Mouse (Mus musculus) forebrain, embryonic 15.5 days (tissue): Measurements from ENCODE around the gene Kcnb1. TPM values are rescaled to one million over a fixed set of nuclear protein-coding genes. Genes with fewer than 3 reads are reported as not detected.

ENCODE experiments used
- ATAC-seq: fragments of 200-750 bp; cut with Nextera tagmentation; replicated peaks from 2 replicates; pipeline ENCODE4 v1.8.0; 2017; ENCODE audit warnings: mild to moderate bottlenecking, moderate TSS enrichment, moderate library complexity
- H3K27ac ChIP-seq: fragments of 300-500 bp; sonication (generic); replicated peaks from 2 replicates; pipeline ENCODE4 v1.5.1; 2015; ENCODE audit warnings: mild to moderate bottlenecking, inconsistent platforms
- H3K27me3 ChIP-seq: fragments of 300-500 bp; sonication (generic); 2 replicates; pipeline ENCODE4 v1.6.1; 2015; ENCODE audit warnings: inconsistent platforms
- H3K36me3 ChIP-seq: fragments of 300-500 bp; sonication (generic); 2 replicates; pipeline ENCODE4 v1.6.1; 2015; ENCODE audit warnings: mild to moderate bottlenecking, inconsistent platforms
- H3K4me1 ChIP-seq: fragments of 300-500 bp; sonication (generic); 2 replicates; pipeline ENCODE4 v1.6.1; 2015; ENCODE audit warnings: inconsistent platforms
- H3K4me2 ChIP-seq: fragments of 300-500 bp; sonication (generic); replicated peaks from 2 replicates; pipeline ENCODE4 v1.6.1; 2015; ENCODE audit warnings: mild to moderate bottlenecking, inconsistent platforms
- H3K4me3 ChIP-seq: fragments of 300-500 bp; sonication (generic); 2 replicates; pipeline ENCODE4 v1.5.1; 2015; ENCODE audit warnings: mild to moderate bottlenecking, inconsistent platforms
- H3K9ac ChIP-seq: fragments of 300-500 bp; sonication (generic); replicated peaks from 2 replicates; pipeline ENCODE4 v1.6.1; 2015; ENCODE audit warnings: mild to moderate bottlenecking, inconsistent platforms
- H3K9me3 ChIP-seq: fragments of 300-500 bp; sonication (generic); 2 replicates; pipeline ENCODE4 v1.6.1; 2016; ENCODE audit warnings: inconsistent platforms
- WGBS: fragments of 180-500 bp; shearing (Covaris S2); methylation state at CpG from one replicate; pipeline ENCODE4 v1.1.7; 2015; ENCODE audit warnings: mixed read lengths; 5-methylcytosine and 5-hydroxymethylcytosine counted together
- polyA plus RNA-seq: library from polyadenylated mRNA; unstranded; fragments of >200 nt; fragmentation: Nextera tagmentation; extraction: Ambion mirVana; gene quantifications from 2 replicates; pipeline ENCODE4 v1.2.1, GENCODE M21; 2015

Kcnb1 gene
- polyA plus RNA-seq, 1 experiment from 2014 or later, result 2.4 TPM

DNA sequence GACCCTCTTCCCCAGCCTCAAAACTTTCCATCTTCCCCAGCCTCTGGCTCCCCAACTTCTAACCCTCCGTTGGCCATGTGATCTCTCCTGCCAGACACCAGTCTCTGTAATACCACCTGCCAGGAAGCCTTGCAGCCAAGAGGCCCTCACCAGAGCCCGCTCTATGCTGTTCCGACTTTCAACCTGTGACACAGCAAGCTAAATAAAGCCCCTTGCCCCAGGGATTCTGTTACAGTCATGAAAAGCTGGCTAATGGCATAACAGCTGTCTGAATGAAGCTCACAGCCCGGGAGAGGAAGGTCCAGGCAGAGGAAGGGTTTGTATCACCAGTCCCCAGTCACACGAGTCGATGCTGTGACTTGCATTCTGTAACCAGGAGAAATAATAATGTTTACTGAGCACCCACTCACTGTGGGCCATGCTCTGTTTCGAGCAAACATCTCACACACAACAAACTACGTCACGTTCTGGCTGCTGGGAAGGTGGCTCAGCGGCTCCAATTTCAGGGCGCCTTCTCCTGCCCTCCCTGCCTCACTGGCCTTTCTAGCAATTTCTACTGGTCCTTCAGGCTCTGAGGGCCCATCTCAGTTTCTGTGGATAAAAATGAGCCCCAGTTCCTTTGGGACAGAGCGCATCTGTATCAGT, 69.6 kb downstream of the Kcnb1 start:
- Histone ChIP-seq H3K36me3 (no peaks in the 10 kb centered on the region), H3K9ac (no peak overlapping the region), H3K9me3 (no peaks in the 10 kb centered on the region), H3K27ac (no peak overlapping the region), H3K27me3 (no peaks in the 10 kb centered on the region), H3K4me1 (peaks cover 16% of the 10 kb centered on the region), H3K4me3 (no peak overlapping the region), H3K4me2 (no peak overlapping the region)
- ATAC-seq, result no peak
- 69% methylated on average over 12 of the region's 12 CpGs for WGBS

DNA sequence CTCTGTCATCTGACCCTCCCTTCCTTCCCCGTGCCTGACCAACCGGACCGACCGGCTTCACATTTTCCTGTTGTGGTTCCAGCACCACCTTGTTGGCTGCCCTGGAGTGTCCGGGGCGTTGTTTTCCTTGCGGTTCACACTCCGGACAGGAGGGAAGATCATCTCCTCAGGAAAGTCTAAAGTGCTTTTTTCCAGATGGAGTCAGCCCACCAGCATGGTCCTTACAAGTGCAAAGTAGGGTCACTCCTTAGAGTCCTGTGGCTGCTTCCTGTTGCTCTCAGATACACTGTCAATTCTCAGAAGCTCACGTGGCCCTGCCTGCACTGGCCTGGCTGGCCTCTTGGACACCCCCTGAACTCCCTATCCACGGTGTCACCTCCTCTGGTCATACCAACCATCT, 71.9 kb downstream of the Kcnb1 start:
- H3K9ac ChIP-seq, result no peak overlapping the region
- H3K9me3 ChIP-seq, result no peaks in the 10 kb centered on the region
- H3K27me3 ChIP-seq, result no peaks in the 10 kb centered on the region
- 90% methylated on average over 10 of the region's 10 CpGs for WGBS
- no peak overlapping the region for H3K4me2 ChIP-seq
- H3K27ac ChIP-seq, result no peak overlapping the region
- H3K4me3 ChIP-seq, result no peak overlapping the region
- H3K4me1 ChIP-seq, result no peaks in the 10 kb centered on the region
- ATAC-seq, result no peak
- no peaks in the 10 kb centered on the region for H3K36me3 ChIP-seq

DNA sequence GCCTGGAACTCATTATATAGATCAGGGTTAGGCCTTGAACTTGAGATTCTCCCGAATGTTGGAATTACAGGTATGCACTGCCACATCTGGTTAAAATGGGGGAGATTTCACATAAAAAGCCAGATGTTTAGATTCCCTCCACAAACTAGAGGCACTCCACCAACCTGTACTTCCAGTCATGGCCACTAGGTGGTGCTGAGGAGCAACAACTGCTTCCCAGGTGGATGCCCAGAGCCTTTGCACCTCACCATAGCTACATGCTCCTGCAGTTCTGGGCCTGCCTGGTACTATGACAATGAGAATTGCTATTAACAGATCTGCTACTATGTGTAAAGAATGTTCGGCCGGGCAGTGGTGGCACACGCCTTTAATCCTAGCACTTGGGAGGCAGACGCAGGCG, 77.2 kb downstream of the Kcnb1 start:
- H3K9me3 ChIP-seq, result no peaks in the 10 kb centered on the region
- no peaks in the 10 kb centered on the region for H3K36me3 ChIP-seq
- no peaks in the 10 kb centered on the region for H3K27me3 ChIP-seq
- H3K27ac ChIP-seq, result no peak overlapping the region
- peaks cover 10% of the 10 kb centered on the region for H3K4me1 ChIP-seq
- H3K4me2 ChIP-seq, result no peak overlapping the region
- ATAC-seq, result peak; percentile 75
- WGBS, result 39% methylated on average over 6 of the region's 6 CpGs
- H3K9ac ChIP-seq, result no peak overlapping the region
- H3K4me3 ChIP-seq, result no peak overlapping the region

DNA sequence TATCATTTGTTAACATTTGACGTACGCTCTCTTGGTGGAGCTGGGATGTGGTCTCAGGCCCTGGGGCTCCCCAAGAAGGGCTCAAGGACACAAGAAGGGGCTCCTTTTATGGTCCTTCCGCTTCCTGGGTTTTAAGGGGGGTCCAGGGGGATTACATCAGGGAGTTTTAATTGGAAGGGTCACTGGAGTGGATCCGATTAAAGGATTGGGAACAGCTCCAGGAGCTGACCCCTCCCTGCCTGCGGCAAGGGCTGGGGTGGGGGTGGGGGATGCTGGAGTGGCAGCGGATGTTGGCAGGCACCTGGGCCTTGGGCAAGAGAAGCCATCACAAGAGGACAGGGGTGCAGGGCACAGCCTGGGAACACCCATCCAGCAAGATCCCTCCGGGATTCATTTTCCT, 77.7 kb downstream of the Kcnb1 start:
- H3K4me1 ChIP-seq, result peaks cover 10% of the 10 kb centered on the region
- ATAC-seq, result peak; percentile 75
- H3K4me2 ChIP-seq, result no peak overlapping the region

DNA sequence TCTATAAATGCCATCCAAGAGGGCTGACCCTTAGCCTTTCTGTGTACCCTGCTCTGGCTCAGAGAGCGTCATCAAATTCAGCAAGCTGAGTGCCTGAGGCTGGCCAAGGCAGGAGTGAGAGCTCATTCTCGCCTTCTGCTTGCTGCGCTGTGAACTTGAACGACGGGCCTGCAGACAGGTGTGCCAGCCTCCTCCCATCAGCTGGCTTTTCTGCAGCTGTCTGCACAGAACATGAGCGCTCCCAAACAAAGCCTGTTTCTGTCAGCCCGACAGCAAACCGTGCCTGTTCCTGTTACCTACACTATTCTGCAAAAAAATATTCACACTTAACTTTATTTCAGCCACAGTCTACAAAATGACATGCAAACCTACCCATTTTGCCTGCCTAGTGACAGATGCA, 80.4 kb downstream of the Kcnb1 start:
- Histone ChIP-seq H3K36me3 (0 out of 2 replicates have a peak, but pooled peaks cover 4% of the 10 kb centered on the region), H3K27ac (no peak overlapping the region), H3K9me3 (no peaks in the 10 kb centered on the region), H3K9ac (no peak overlapping the region), H3K27me3 (no peaks in the 10 kb centered on the region), H3K4me1 (peaks cover 10% of the 10 kb centered on the region), H3K4me2 (no peak overlapping the region), H3K4me3 (no peak overlapping the region)
- ATAC-seq, result no peak
- 78% methylated on average over 8 of the region's 8 CpGs for WGBS

More for the DNA sequence above, 77.7 kb downstream of the Kcnb1 start:
- Histone ChIP-seq H3K36me3 (no peaks in the 10 kb centered on the region), H3K9me3 (no peaks in the 10 kb centered on the region), H3K27me3 (no peaks in the 10 kb centered on the region), H3K27ac (no peak overlapping the region), H3K9ac (no peak overlapping the region), H3K4me3 (no peak overlapping the region)
- 7% methylated on average over 7 of the region's 7 CpGs for WGBS

DNA sequence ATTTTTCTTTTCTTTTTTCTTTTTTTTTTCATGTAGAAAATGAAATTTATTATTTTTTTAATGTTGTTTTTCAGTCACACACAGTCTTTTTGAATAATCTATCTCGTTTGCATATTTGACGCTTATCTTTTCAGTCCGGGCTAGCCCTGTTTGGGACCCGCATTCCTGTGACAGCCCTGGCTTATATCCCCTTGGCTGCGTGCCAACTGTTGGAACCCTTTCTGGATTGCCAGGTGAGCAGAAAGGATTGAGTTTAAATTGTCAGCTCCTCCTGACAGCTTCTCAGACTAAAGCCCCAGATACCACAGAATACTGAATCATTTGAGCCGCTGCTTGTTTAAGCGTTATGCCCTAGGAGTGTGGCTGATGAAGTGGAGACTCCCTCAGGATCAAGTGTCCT, 86.4 kb downstream of the Kcnb1 start:
- Histone ChIP-seq H3K9me3 (no peaks in the 10 kb centered on the region), H3K27me3 (no peaks in the 10 kb centered on the region), H3K4me1 (peaks cover 8% of the 10 kb centered on the region; the same call in 1 of the 2 replicates), H3K27ac (no peak overlapping the region), H3K4me3 (no peak overlapping the region), H3K9ac (no peak overlapping the region), H3K36me3 (0 out of 2 replicates have a peak, but pooled peaks cover 4% of the 10 kb centered on the region), H3K4me2 (no peak overlapping the region)
- WGBS, result 43% methylated on average over 7 of the region's 7 CpGs
- no peak for ATAC-seq

DNA sequence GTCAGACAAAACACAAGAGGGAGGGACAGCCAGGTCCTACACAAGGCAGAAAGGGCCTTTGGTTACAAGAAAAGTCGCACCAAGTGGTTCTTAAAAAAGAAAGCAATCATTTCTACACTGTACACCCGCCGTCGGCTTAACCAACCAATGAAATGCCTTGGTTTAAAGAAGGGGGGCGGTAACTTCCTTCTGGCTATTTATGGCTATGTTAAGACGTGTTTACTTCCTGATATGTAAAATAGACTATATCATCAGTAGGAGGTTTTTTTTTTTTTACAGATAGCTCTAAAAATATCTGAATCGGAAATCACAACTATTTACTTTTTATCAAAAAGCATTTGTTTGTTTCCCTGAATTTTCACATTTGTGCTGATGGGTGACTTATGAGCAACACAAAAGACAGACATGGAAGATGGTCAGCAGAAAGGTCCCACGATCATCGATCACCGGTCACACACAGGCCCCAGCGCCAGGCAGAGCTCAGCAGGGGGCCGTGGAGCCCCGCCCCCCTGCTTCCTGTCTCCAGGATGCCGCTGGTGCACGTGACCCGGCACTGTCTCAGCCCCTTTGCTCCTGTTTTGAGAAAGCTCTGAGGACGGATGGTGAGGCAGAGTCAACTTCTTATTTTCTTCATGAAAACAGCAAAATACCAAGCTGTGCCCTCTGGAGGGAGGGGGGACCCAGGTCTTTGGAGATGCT, 88.1 kb downstream of the Kcnb1 start:
- ATAC-seq, result no peak
- WGBS, result 85% methylated on average over 17 of the region's 17 CpGs
- H3K27me3 ChIP-seq, result no peaks in the 10 kb centered on the region
- no peaks in the 10 kb centered on the region for H3K9me3 ChIP-seq
- 0 out of 2 replicates have a peak, but pooled peaks cover 4% of the 10 kb centered on the region for H3K36me3 ChIP-seq
- peaks cover 8% of the 10 kb centered on the region; the same call in 1 of the 2 replicates for H3K4me1 ChIP-seq
- no peak overlapping the region for H3K9ac ChIP-seq
- H3K27ac ChIP-seq, result no peak overlapping the region
- no peak overlapping the region for H3K4me2 ChIP-seq
- H3K4me3 ChIP-seq, result no peak overlapping the region

DNA sequence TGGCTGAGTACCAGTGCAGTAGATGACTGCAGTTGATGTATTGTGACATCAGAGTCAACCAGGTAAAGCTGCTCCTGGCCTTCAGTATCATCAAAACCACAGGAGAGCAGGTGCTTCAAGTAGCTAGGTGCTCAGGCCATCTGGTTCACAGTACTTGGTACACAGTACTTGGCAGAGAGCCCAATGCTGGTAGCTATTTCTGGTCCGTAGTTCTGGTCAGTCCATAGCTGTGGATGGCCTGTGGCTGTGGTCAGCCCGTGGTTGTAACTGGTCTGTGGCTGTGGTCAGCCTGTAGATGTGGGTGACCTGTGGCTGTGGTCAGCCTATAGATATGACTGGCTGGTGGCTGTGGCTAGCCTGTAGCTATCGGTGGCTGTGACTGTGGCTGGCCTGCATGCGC, 95.3 kb downstream of the Kcnb1 start:
- H3K9me3 ChIP-seq, result no peaks in the 10 kb centered on the region
- H3K4me1 ChIP-seq, result no peaks in the 10 kb centered on the region
- 91% methylated on average over 4 of the region's 4 CpGs for WGBS
- H3K4me2 ChIP-seq, result no peak overlapping the region
- no peak overlapping the region for H3K9ac ChIP-seq
- H3K27me3 ChIP-seq, result no peaks in the 10 kb centered on the region
- no peak overlapping the region for H3K27ac ChIP-seq
- no peak overlapping the region for H3K4me3 ChIP-seq
- no peaks in the 10 kb centered on the region for H3K36me3 ChIP-seq
- ATAC-seq, result no peak

DNA sequence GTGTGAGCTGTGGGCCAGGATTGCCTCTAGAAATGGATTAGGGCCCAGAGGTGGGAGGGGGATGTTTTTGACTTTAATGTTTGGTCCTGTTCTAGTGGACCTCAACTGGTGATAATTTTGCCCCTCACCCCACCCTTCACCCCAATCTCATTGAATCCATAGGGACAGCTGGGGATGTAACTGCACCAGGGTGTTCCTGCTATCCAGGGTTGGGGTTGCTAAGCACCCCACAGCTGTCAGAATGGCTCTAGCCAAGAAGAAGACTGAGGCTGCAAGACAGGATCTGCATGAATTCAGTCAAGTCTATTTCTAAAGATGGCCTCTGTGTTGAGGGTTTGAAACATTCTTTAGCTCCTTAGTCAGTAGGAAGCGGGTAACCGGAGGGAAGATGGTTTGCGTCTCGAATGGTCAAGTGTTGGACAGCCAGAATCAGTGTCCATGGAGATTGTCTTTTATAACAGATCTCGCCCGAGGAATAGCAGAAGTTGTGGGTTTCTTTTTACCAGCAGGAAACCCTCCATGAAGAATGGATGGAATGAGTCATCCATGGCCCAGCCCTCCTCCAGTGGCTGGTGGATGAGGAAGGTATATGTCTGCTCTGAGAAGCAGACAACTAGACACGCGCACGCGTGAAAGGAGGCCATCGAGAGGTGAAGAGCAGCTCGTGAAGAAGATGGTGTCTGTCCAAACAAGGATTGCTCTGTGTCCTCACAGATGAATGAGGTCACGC, 96.6 kb downstream of the Kcnb1 start:
- ATAC-seq, result no peak
- Histone ChIP-seq H3K4me2 (no peak overlapping the region), H3K27me3 (no peaks in the 10 kb centered on the region), H3K4me1 (no peaks in the 10 kb centered on the region), H3K9ac (no peak overlapping the region), H3K36me3 (no peaks in the 10 kb centered on the region), H3K9me3 (no peaks in the 10 kb centered on the region), H3K27ac (no peak overlapping the region), H3K4me3 (no peak overlapping the region)
- 91% methylated on average over 13 of the region's 13 CpGs for WGBS

DNA sequence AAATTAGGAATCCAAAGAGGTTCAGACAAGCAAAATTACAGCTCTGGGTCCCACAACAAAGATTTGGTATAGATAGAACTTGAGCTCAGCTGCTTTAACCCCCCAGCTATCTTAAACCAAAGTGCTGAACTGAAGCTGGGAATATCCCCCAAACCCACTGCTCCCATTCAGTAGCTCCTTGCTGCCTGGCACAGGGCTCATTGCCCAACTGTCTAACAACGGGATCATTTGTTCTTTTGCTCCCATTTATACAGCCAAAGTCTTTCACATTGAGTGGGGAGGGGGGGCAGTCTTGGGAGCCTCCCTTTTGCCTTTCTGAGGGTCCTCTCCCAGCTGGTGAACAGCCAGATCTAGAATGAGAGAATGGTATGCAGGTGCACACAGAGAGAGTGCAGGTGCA, 99.7 kb downstream of the Kcnb1 start:
- no peak for ATAC-seq
- Histone ChIP-seq H3K4me3 (no peak overlapping the region), H3K9me3 (no peaks in the 10 kb centered on the region), H3K9ac (no peak overlapping the region), H3K4me2 (no peak overlapping the region), H3K36me3 (no peaks in the 10 kb centered on the region), H3K27me3 (no peaks in the 10 kb centered on the region), H3K4me1 (no peaks in the 10 kb centered on the region), H3K27ac (no peak overlapping the region)
- 38% methylated on average over 1 of the region's 1 CpGs for WGBS

DNA sequence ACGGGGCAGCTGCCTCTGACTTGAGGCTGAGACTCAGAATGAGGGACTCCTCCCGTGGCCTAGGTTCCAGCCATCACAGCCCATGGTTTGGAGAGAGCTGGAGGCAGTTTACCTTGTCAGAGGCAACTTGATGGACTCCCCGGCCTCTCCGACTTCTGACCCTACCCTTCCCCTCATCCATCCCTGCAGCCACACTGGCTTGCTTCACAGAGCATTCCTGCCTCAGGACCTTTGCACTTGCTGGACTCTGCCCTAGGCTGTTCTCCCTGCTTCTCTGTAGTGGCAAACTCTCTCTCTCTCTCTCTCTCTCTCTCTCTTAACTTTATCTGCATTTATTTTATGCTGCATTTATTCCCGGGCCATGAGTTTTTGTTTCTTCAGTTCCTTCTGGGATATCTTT, 103.1 kb downstream of the Kcnb1 start:
- no peak overlapping the region for H3K4me2 ChIP-seq
- H3K9ac ChIP-seq, result no peak overlapping the region
- H3K4me1 ChIP-seq, result no peaks in the 10 kb centered on the region
- 89% methylated on average over 5 of the region's 5 CpGs for WGBS
- no peak overlapping the region for H3K4me3 ChIP-seq
- H3K36me3 ChIP-seq, result no peaks in the 10 kb centered on the region
- no peak for ATAC-seq
- H3K9me3 ChIP-seq, result no peaks in the 10 kb centered on the region
- H3K27ac ChIP-seq, result no peak overlapping the region
- no peaks in the 10 kb centered on the region for H3K27me3 ChIP-seq

DNA sequence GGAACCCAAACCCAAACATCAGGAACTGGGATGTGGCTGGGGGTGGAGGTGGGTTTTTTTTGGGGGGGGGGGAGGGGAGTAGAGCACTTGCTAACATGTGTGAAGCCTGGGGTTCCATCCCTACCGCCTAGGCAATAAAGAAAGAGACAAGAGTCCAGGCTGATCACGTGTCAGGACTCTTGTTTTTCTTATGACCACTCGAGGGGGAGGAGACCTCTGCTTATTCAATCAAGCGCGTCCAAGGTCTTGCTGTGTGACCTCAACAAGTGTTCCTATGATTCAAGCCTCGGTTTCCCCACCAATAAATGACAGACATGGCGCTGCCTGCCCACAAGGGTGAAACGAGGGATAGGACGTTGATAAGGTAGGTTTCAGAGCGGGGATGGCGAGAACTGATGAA, 103.9 kb downstream of the Kcnb1 start:
- no peak overlapping the region for H3K9ac ChIP-seq
- H3K36me3 ChIP-seq, result no peaks in the 10 kb centered on the region
- H3K9me3 ChIP-seq, result no peaks in the 10 kb centered on the region
- H3K4me2 ChIP-seq, result no peak overlapping the region
- H3K27me3 ChIP-seq, result no peaks in the 10 kb centered on the region
- no peak overlapping the region for H3K4me3 ChIP-seq
- H3K4me1 ChIP-seq, result 0 out of 2 replicates have a peak, but pooled peaks cover 4% of the 10 kb centered on the region
- no peak overlapping the region for H3K27ac ChIP-seq
- ATAC-seq, result no peak
- 78% methylated on average over 11 of the region's 11 CpGs for WGBS
